ENCODE assay signal across 10 mouse cellular contexts in genomic region chr4:64437744-64438594, GRCm38 (mm10).
A peak's percentile ranks its signal among the peaks of the same experiment; 100 is the strongest.
DNase-seq lines count a peak whose midpoint lies in the region; ATAC-seq and TF ChIP-seq lines count a peak whose summit lies in the region.
"Had no signal": no experiment of that assay in that cellular context is flagged by ENCODE, and none has a peak within 500 bp of the region (broad histone marks: within the 10 kb centered on the region; RNA-seq: fewer than 3 reads in every experiment).

No protein-coding gene starts in this region.

- H3K36me3 ChIP-seq in heart, embryonic 15.5 days, result no peaks in the 10 kb centered on the region

- H3K27ac ChIP-seq in gastrocnemius, adult 2 months, result no peak overlapping the region; the same call in 1 of the 2 replicates
- H3K27ac ChIP-seq in heart, embryonic 15.5 days, result 0 out of 2 replicates have a peak overlapping the region, but pooled peaks have one; percentile 12
- H3K27ac ChIP-seq in cerebellum, adult 2 months (ENCODE audit: insufficient read depth, low read length), result no peak overlapping the region

- no peak overlapping the region for H3K4me3 ChIP-seq in gastrocnemius, adult 2 months
- no peak overlapping the region for H3K4me3 ChIP-seq in heart, embryonic 15.5 days
- no peak overlapping the region for H3K4me3 ChIP-seq in cerebellum, adult 2 months (replicated peaks; ENCODE audit: insufficient read depth, low read depth, low read length)

- peak; percentile 14 for DNase-seq in gastrocnemius, adult 2 months
- no peak for DNase-seq in gastrocnemius, postnatal 10 days
- DNase-seq in brain, embryonic 14.5 days (ENCODE audit: low read depth), result peak; percentile 24
- peak; percentile 1 for DNase-seq in lung, postnatal 25 days (ENCODE audit: low spot score)
- no peak for DNase-seq in urinary bladder, adult 18-20 months (ENCODE audit: low spot score in 2 of 2)
- no peak for DNase-seq in right cerebral cortex, postnatal 36 days (ENCODE audit: low spot score in 2 of 2)
- DNase-seq in cerebellum, adult 2 months, result no peak
- DNase-seq: kidney, adult 11 months; thymus, adult 2 months had no signal

- intact Hi-C loops in gastrocnemius, adult 2 months (cut with DNase I), result no loop called here

- peaks cover 3% of the 10 kb centered on the region; the same call in 1 of the 2 replicates for H3K4me1 ChIP-seq in heart, embryonic 15.5 days (replicated peaks)
- no peaks in the 10 kb centered on the region for H3K4me1 ChIP-seq in cerebellum, adult 2 months (ENCODE audit: control insufficient read depth, insufficient read depth, low read length)

- H3K9me3 ChIP-seq in heart, embryonic 15.5 days (replicated peaks), result no peaks in the 10 kb centered on the region

- H3K27me3 ChIP-seq in heart, embryonic 15.5 days, result no peaks in the 10 kb centered on the region
- no peaks in the 10 kb centered on the region for H3K27me3 ChIP-seq in cerebellum, adult 2 months (ENCODE audit: control insufficient read depth, insufficient read depth, low read length)

- H3K9ac ChIP-seq in heart, embryonic 15.5 days, result no peak overlapping the region

- no peak for TF ChIP-seq POLR2A in brain, embryonic 14.5 days (IDR thresholded peaks at IDR 0.05; ENCODE audit: borderline replicate concordance, extremely low read depth, insufficient read depth, insufficient read length, poor library complexity, severe bottlenecking)
- no peak for TF ChIP-seq POLR2A in cerebellum, adult 2 months (IDR thresholded peaks at IDR 0.05; ENCODE audit: borderline replicate concordance, insufficient read depth, low read length)

- no peak for TF ChIP-seq CTCF in gastrocnemius, adult 2 months (IDR thresholded peaks at IDR 0.05)
- no peak for TF ChIP-seq CTCF in brain, embryonic 14.5 days (IDR thresholded peaks at IDR 0.05; ENCODE audit: borderline replicate concordance, extremely low read depth, insufficient read depth, insufficient read length)
- TF ChIP-seq CTCF in cerebellum, adult 2 months (IDR thresholded peaks at IDR 0.05; ENCODE audit: borderline replicate concordance, insufficient read depth, low read depth, low read length), result no peak

- H3K4me2 ChIP-seq in heart, embryonic 15.5 days, result 0 out of 2 replicates have a peak overlapping the region, but pooled peaks have one; percentile 4

- peak; percentile 50 for ATAC-seq in heart, embryonic 15.5 days (replicated peaks; ENCODE audit: insufficient number of reproducible peaks, insufficient read depth, low FRiP score, low read depth)

- WGBS in heart, embryonic 15.5 days, result 35% methylated on average over 13 of the region's 13 CpGs
- 69% methylated on average over 13 of the region's 13 CpGs for WGBS in cerebellum, adult 2 months

Comparison
In these comparisons a context has a peak if more than half of its experiments do, and no peak if none do; other contexts are left out.
1. DNase-seq: peak in gastrocnemius, adult 2 months (single experiment), brain, embryonic 14.5 days (single experiment) and lung, postnatal 25 days (single experiment); none in gastrocnemius, postnatal 10 days (single experiment), urinary bladder, adult 18-20 months (0 of 2), right cerebral cortex, postnatal 36 days (0 of 2) and cerebellum, adult 2 months (0 of 2).